Mouse (Mus musculus) right cerebral cortex, adult 2 months (tissue): Measurements from ENCODE around the gene Prph2.

Experiments
- DNase-seq, 2 experiments: peaks; one replicate each; pipeline ENCODE4 v3.0.0; 2021 to 2022; ENCODE audit warnings: low spot score in 2 of 2

The Prph2 gene

DNA sequence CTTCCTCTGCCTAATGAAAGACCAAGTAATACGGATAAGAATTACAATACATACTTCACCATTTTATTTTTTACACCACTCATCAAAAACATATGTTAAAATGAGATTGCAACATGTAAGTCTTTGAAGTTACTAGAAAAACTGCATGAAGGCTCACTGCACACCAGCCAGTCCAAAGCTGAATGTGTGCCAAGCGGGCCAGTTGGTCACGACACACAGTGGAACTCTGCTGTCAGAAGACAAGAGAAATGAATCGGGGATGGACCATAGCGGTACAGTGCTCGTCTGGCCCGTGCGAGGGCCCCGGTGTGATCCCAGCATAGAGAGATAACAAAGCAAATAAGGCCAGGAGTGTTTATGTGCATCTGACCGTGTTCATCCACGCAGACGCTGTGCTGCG lies 52.9 kb downstream of the Prph2 start:
- DNase-seq: no peak

GRCm38 (mm10) chr17:46966892-46967291 lies 56.6 kb downstream of the Prph2 start:
- no peak for DNase-seq

GRCm38 (mm10) chr17:46972603-46973002 lies 62.3 kb downstream of the Prph2 start:
- no peak for DNase-seq
